Mouse (Mus musculus) heart, adult 2 months (tissue): ENCODE measurements around the gene Padi2. TPM values are rescaled to one million over a fixed set of nuclear protein-coding genes. Genes with fewer than 3 reads are reported as not detected.

Source experiments
- DNase-seq, 2 experiments: peaks; one replicate each; pipeline ENCODE4 v3.0.0; 2021
- H3K27ac ChIP-seq: fragments of 200-600 bp; 2 replicates; pipeline ENCODE4 v1.8.1; 2022
- H3K27me3 ChIP-seq: fragments of 200-500 bp; 2 replicates; pipeline ENCODE4 v1.6.1; 2012; ENCODE audit warnings: mild to moderate bottlenecking, low read length, inconsistent platforms, mixed read lengths; ENCODE audit not compliant: control insufficient read depth, insufficient read depth
- H3K36me3 ChIP-seq: fragments of 200-500 bp; 2 replicates; pipeline ENCODE4 v1.6.1; 2012; ENCODE audit warnings: low read length, inconsistent platforms; ENCODE audit not compliant: control insufficient read depth, insufficient read depth
- H3K4me1 ChIP-seq: fragments of 200-500 bp; 2 replicates; pipeline ENCODE4 v1.6.1; 2011; ENCODE audit warnings: low read length; ENCODE audit not compliant: control insufficient read depth, insufficient read depth
- H3K4me3 ChIP-seq: fragments of 200-600 bp; 2 replicates; pipeline ENCODE4 v1.8.1; 2022
- H3K79me2 ChIP-seq: fragments of 200-500 bp; replicated peaks from 2 replicates; pipeline ENCODE4 v1.6.1; 2012; ENCODE audit warnings: mild to moderate bottlenecking, inconsistent platforms, low read length, moderate library complexity, mixed read lengths; ENCODE audit not compliant: control insufficient read depth, insufficient read depth
- H3K9ac ChIP-seq: fragments of 200-500 bp; 2 replicates; pipeline ENCODE4 v1.6.1; 2012; ENCODE audit warnings: low read depth, mild to moderate bottlenecking, control low read depth, inconsistent platforms, low read length, mixed read lengths
- CTCF ChIP-seq: fragments of 200-600 bp; IDR thresholded peaks from 2 replicates; pipeline ENCODE4 v1.8.1; 2022; ENCODE audit warnings: antibody characterized with exemption, mild to moderate bottlenecking, moderate library complexity
- EP300 ChIP-seq: fragments of 200-500 bp; IDR thresholded peaks from 2 replicates; pipeline ENCODE4 v1.6.1; 2011; ENCODE audit warnings: low read depth, low read length, control low read depth; ENCODE audit not compliant: insufficient read depth
- POLR2A ChIP-seq: fragments of 200-500 bp; IDR thresholded peaks from 2 replicates; pipeline ENCODE4 v1.6.1; 2011; ENCODE audit warnings: mild to moderate bottlenecking, low read depth, low read length, control low read depth; ENCODE audit not compliant: insufficient read depth
- WGBS: fragments of 180-500 bp; shearing (Covaris S2); methylation state at CpG from one replicate; pipeline ENCODE4 v1.1.7; 2018; 5-methylcytosine and 5-hydroxymethylcytosine counted together
- intact Hi-C: fragments of 180-260 bp; cut with DNase I; formaldehyde crosslinking; loops from one replicate; pipeline ENCODE4 v1.15.1; 2025
- polyA plus RNA-seq: library from polyadenylated mRNA; depleted of rRNA; stranded (reverse); fragments of >200 nt; gene quantifications from 2 replicates; pipeline ENCODE4 v1.2.3, GENCODE M21; 2012
- total RNA-seq, 2 experiments: library from RNA; stranded (reverse); gene quantifications; 2 replicates each; pipeline ENCODE4 v1.2.3; 2021

Gene Padi2
- total and polyA plus RNA-seq, 3 experiments: 0.31 to 1.4 (median 0.96) TPM

GRCm38 (mm10) chr4:140883852-140884251 is 22.3 kb upstream of the Padi2 start:
- no peak for TF ChIP-seq EP300
- TF ChIP-seq POLR2A: no peak
- TF ChIP-seq CTCF: no peak
- Histone ChIP-seq H3K27me3 (no peaks in the 10 kb centered on the region; the same call in 1 of the 2 replicates), H3K4me3 (no peak overlapping the region), H3K27ac (no peak overlapping the region), H3K79me2 (no peaks in the 10 kb centered on the region), H3K9ac (no peak overlapping the region), H3K36me3 (no peaks in the 10 kb centered on the region), H3K4me1 (no peaks in the 10 kb centered on the region)
- WGBS: 39% methylated on average over 4 of the region's 4 CpGs
- intact Hi-C loops: no loop called here
- peak in 1 of 2 experiments; percentile 45 for DNase-seq

GRCm38 (mm10) chr4:140891525-140892162 is 14.5 kb upstream of the Padi2 start:
- no peaks in the 10 kb centered on the region for H3K36me3 ChIP-seq
- intact Hi-C loops: no loop called here
- no peak overlapping the region for H3K27ac ChIP-seq
- no peak overlapping the region for H3K4me3 ChIP-seq
- TF ChIP-seq CTCF: no peak
- H3K27me3 ChIP-seq: no peaks in the 10 kb centered on the region
- H3K4me1 ChIP-seq: no peaks in the 10 kb centered on the region
- no peak for DNase-seq
- WGBS: 90% methylated on average over 14 of the region's 14 CpGs
- no peak overlapping the region for H3K9ac ChIP-seq
- H3K79me2 ChIP-seq: no peaks in the 10 kb centered on the region

GRCm38 (mm10) chr4:140892163-140892530 is 14.0 kb upstream of the Padi2 start:
- Histone ChIP-seq H3K27ac (no peak overlapping the region), H3K9ac (no peak overlapping the region), H3K4me3 (no peak overlapping the region), H3K27me3 (no peaks in the 10 kb centered on the region), H3K4me1 (no peaks in the 10 kb centered on the region), H3K79me2 (no peaks in the 10 kb centered on the region), H3K36me3 (no peaks in the 10 kb centered on the region)
- WGBS: 67% methylated on average over 1 of the region's 1 CpGs
- no peak for TF ChIP-seq EP300
- TF ChIP-seq POLR2A: no peak
- no peak for TF ChIP-seq CTCF
- DNase-seq: no peak
- intact Hi-C loops: no loop called here

- 59% methylated on average over 14 of the region's 14 CpGs for WGBS
- Histone ChIP-seq H3K9ac (no peak overlapping the region), H3K27me3 (no peaks in the 10 kb centered on the region), H3K27ac (no peak overlapping the region), H3K79me2 (no peaks in the 10 kb centered on the region), H3K36me3 (no peaks in the 10 kb centered on the region), H3K4me3 (no peak overlapping the region), H3K4me1 (no peaks in the 10 kb centered on the region)
- intact Hi-C loops: no loop called here
- DNase-seq: no peak
- TF ChIP-seq POLR2A (no peak), CTCF (no peak), EP300 (no peak)
These were observed 1.2 kb upstream of the Padi2 start for GRCm38 (mm10) chr4:140904776-140905425.

GRCm38 (mm10) chr4:140905426-140905871 is 695 bp upstream of the Padi2 start:
- Histone ChIP-seq H3K4me3 (no peak overlapping the region), H3K27me3 (no peaks in the 10 kb centered on the region), H3K79me2 (no peaks in the 10 kb centered on the region), H3K27ac (no peak overlapping the region), H3K36me3 (no peaks in the 10 kb centered on the region), H3K9ac (no peak overlapping the region), H3K4me1 (no peaks in the 10 kb centered on the region)
- peak in 1 of 2 experiments; percentile 28 for DNase-seq
- 26% methylated on average over 11 of the region's 11 CpGs for WGBS
- intact Hi-C loops: no loop called here
- TF ChIP-seq POLR2A: no peak
- no peak for TF ChIP-seq EP300
- TF ChIP-seq CTCF: no peak

- intact Hi-C loops: no loop called here
These were observed 710 bp downstream of the Padi2 start for GRCm38 (mm10) chr4:140906827-140907280.

More at GRCm38 (mm10) chr4:140906827-140907280, 710 bp downstream of the Padi2 start:
- H3K27me3 ChIP-seq: no peaks in the 10 kb centered on the region
- H3K4me1 ChIP-seq: peaks cover 1% of the 10 kb centered on the region; the same call in 1 of the 2 replicates
- WGBS: 71% methylated on average over 11 of the region's 11 CpGs
- no peak for DNase-seq
- H3K79me2 ChIP-seq: no peaks in the 10 kb centered on the region
- H3K36me3 ChIP-seq: no peaks in the 10 kb centered on the region
- H3K9ac ChIP-seq: no peak overlapping the region
- H3K27ac ChIP-seq: no peak overlapping the region
- no peak for TF ChIP-seq EP300
- no peak for TF ChIP-seq CTCF
- no peak for TF ChIP-seq POLR2A
- H3K4me3 ChIP-seq: no peak overlapping the region
